Mouse (Mus musculus): ENCODE results near the gene Vstm4. TPM values are rescaled to one million over a fixed set of nuclear protein-coding genes. Genes with fewer than 3 reads are reported as not detected.

The Vstm4 gene
- polyA plus RNA-seq, 1 experiment from 2014 or later: 5.2 TPM

DNA sequence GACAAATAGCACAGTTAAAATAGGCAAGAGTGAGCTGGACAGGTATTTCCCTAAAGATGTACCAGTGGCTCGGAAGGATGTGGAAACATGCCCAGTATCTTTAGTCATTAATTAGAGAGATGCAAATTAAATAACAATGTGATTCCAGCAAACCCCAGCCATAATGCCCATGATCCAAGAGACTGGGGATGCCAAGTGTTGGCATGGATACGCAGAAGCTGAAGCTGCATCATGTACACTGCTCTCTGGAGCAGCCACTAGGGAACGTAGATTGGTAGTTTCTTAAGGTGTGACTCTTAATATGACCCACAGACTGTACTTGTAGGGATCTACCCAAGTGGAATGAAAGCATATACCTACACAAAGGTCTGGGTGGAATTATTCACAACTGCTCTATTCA lies 50.0 kb downstream of the Vstm4 start:
- Histone ChIP-seq H3K4me1 (ENCODE audit: control insufficient read depth, insufficient read depth, low read length) (no peaks in the 10 kb centered on the region), H3K27me3 (ENCODE audit: control insufficient read depth, insufficient read depth, low read length) (no peaks in the 10 kb centered on the region), H3K4me3 (ENCODE audit: low read depth, low read length) (no peak overlapping the region), H3K27ac (ENCODE audit: low read depth, low read length) (no peak overlapping the region), H3K4me2 (ENCODE audit: low read depth, low read length) (no peak overlapping the region), H3K36me3 (ENCODE audit: control insufficient read depth, insufficient read depth, low read length) (no peaks in the 10 kb centered on the region), H3K9me3 (ENCODE audit: control insufficient read depth, low read length) (no peaks in the 10 kb centered on the region), H3K9ac (replicated peaks; ENCODE audit: low read depth, low read length) (no peak overlapping the region)
- 66% methylated on average over 3 of the region's 3 CpGs for WGBS
- no peak for ATAC-seq (ENCODE audit: low read depth)

DNA sequence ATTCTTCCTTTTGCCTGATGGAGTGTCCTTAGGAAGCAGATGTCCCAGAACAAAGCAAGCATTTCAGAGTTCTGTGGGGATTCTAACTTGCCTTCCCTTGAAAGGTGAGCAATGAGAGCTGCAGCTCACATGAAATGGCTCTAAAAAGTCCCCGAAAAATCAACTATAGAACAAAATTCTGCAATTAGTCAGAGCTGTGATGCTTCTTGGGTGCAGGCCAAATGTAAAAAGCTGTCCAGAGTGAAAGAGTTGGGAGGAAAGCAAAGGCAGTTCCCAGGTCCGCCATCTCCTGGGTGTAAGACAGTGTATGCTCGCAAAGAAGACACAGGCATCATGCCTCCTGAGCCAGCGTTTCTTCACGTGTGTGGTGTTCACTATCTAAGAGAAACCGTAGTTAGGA lies 52.6 kb downstream of the Vstm4 start:
- Histone ChIP-seq H3K9me3 (ENCODE audit: control insufficient read depth, low read length) (no peaks in the 10 kb centered on the region), H3K4me2 (ENCODE audit: low read depth, low read length) (no peak overlapping the region), H3K4me3 (ENCODE audit: low read depth, low read length) (no peak overlapping the region), H3K9ac (replicated peaks; ENCODE audit: low read depth, low read length) (no peak overlapping the region), H3K27ac (ENCODE audit: low read depth, low read length) (no peak overlapping the region), H3K4me1 (ENCODE audit: control insufficient read depth, insufficient read depth, low read length) (no peaks in the 10 kb centered on the region), H3K36me3 (ENCODE audit: control insufficient read depth, insufficient read depth, low read length) (no peaks in the 10 kb centered on the region), H3K27me3 (ENCODE audit: control insufficient read depth, insufficient read depth, low read length) (no peaks in the 10 kb centered on the region)
- 91% methylated on average over 6 of the region's 6 CpGs for WGBS
- no peak for ATAC-seq (ENCODE audit: low read depth)

GRCm38 (mm10) chr14:32911187-32911586 lies 54.6 kb downstream of the Vstm4 start:
- Histone ChIP-seq H3K9ac (replicated peaks; ENCODE audit: low read depth, low read length) (no peak overlapping the region), H3K9me3 (ENCODE audit: control insufficient read depth, low read length) (no peaks in the 10 kb centered on the region), H3K4me3 (ENCODE audit: low read depth, low read length) (no peak overlapping the region), H3K36me3 (ENCODE audit: control insufficient read depth, insufficient read depth, low read length) (no peaks in the 10 kb centered on the region), H3K4me1 (ENCODE audit: control insufficient read depth, insufficient read depth, low read length) (no peaks in the 10 kb centered on the region), H3K4me2 (ENCODE audit: low read depth, low read length) (no peak overlapping the region), H3K27me3 (ENCODE audit: control insufficient read depth, insufficient read depth, low read length) (no peaks in the 10 kb centered on the region), H3K27ac (ENCODE audit: low read depth, low read length) (no peak overlapping the region)
- no peak for ATAC-seq (ENCODE audit: low read depth)
- 95% methylated on average over 4 of the region's 4 CpGs for WGBS

DNA sequence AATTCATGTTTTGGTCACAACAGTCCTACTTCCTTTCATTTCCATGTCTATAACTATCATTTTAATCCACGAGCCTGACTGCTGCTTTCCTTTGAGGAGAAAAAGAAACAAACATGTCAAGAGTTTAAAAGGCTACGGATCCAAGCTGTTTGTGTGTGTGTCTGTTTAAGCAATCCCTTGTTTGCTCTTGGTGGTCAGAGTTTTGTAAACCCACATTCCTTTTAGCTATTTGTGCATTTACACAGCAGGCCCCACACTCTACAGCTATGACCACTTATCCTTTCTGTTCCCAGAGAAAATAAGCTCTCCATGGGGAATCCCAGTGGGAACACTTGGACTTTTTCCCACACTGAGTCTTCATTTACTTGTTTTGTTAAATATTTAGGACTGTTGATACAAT lies 58.8 kb downstream of the Vstm4 start:
- no peak for ATAC-seq (ENCODE audit: low read depth)
- H3K9me3 ChIP-seq (ENCODE audit: control insufficient read depth, low read length): no peaks in the 10 kb centered on the region
- no peak overlapping the region for H3K4me2 ChIP-seq (ENCODE audit: low read depth, low read length)
- no peak overlapping the region for H3K4me3 ChIP-seq (ENCODE audit: low read depth, low read length)
- no peak overlapping the region for H3K27ac ChIP-seq (ENCODE audit: low read depth, low read length)
- no peaks in the 10 kb centered on the region for H3K4me1 ChIP-seq (ENCODE audit: control insufficient read depth, insufficient read depth, low read length)
- WGBS: 57% methylated on average over 2 of the region's 2 CpGs
- no peaks in the 10 kb centered on the region for H3K36me3 ChIP-seq (ENCODE audit: control insufficient read depth, insufficient read depth, low read length)
- no peak overlapping the region for H3K9ac ChIP-seq (replicated peaks; ENCODE audit: low read depth, low read length)
- H3K27me3 ChIP-seq (ENCODE audit: control insufficient read depth, insufficient read depth, low read length): no peaks in the 10 kb centered on the region

- no peaks in the 10 kb centered on the region for H3K9me3 ChIP-seq (ENCODE audit: control insufficient read depth, low read length)
- H3K9ac ChIP-seq (replicated peaks; ENCODE audit: low read depth, low read length): no peak overlapping the region
- no peak for ATAC-seq (ENCODE audit: low read depth)
- no peaks in the 10 kb centered on the region for H3K4me1 ChIP-seq (ENCODE audit: control insufficient read depth, insufficient read depth, low read length)
- no peak overlapping the region for H3K4me3 ChIP-seq (ENCODE audit: low read depth, low read length)
- H3K27me3 ChIP-seq (ENCODE audit: control insufficient read depth, insufficient read depth, low read length): no peaks in the 10 kb centered on the region
- H3K27ac ChIP-seq (ENCODE audit: low read depth, low read length): no peak overlapping the region
- no peak overlapping the region for H3K4me2 ChIP-seq (ENCODE audit: low read depth, low read length)
- no peaks in the 10 kb centered on the region for H3K36me3 ChIP-seq (ENCODE audit: control insufficient read depth, insufficient read depth, low read length)
- 91% methylated on average over 1 of the region's 1 CpGs for WGBS
Measured at GRCm38 (mm10) chr14:32917919-32918318, 61.4 kb downstream of the Vstm4 start.

GRCm38 (mm10) chr14:32923871-32924270 lies 67.3 kb downstream of the Vstm4 start:
- H3K27me3 ChIP-seq (ENCODE audit: control insufficient read depth, insufficient read depth, low read length): no peaks in the 10 kb centered on the region
- no peaks in the 10 kb centered on the region for H3K9me3 ChIP-seq (ENCODE audit: control insufficient read depth, low read length)
- H3K4me2 ChIP-seq (ENCODE audit: low read depth, low read length): no peak overlapping the region
- H3K9ac ChIP-seq (replicated peaks; ENCODE audit: low read depth, low read length): no peak overlapping the region
- H3K4me3 ChIP-seq (ENCODE audit: low read depth, low read length): no peak overlapping the region
- peak overlapping the region; percentile 13; the same call in 1 of the 2 replicates for H3K27ac ChIP-seq (ENCODE audit: low read depth, low read length)
- H3K36me3 ChIP-seq (ENCODE audit: control insufficient read depth, insufficient read depth, low read length): no peaks in the 10 kb centered on the region
- 81% methylated on average over 9 of the region's 9 CpGs for WGBS
- no peak for ATAC-seq (ENCODE audit: low read depth)
- no peaks in the 10 kb centered on the region for H3K4me1 ChIP-seq (ENCODE audit: control insufficient read depth, insufficient read depth, low read length)

- no peak overlapping the region for H3K9ac ChIP-seq (replicated peaks; ENCODE audit: low read depth, low read length)
- H3K27me3 ChIP-seq (ENCODE audit: control insufficient read depth, insufficient read depth, low read length): no peaks in the 10 kb centered on the region
- H3K4me1 ChIP-seq (ENCODE audit: control insufficient read depth, insufficient read depth, low read length): no peaks in the 10 kb centered on the region
- H3K9me3 ChIP-seq (ENCODE audit: control insufficient read depth, low read length): no peaks in the 10 kb centered on the region
- 94% methylated on average over 10 of the region's 10 CpGs for WGBS
- H3K4me2 ChIP-seq (ENCODE audit: low read depth, low read length): no peak overlapping the region
- H3K36me3 ChIP-seq (ENCODE audit: control insufficient read depth, insufficient read depth, low read length): no peaks in the 10 kb centered on the region
- no peak for ATAC-seq (ENCODE audit: low read depth)
- no peak overlapping the region for H3K4me3 ChIP-seq (ENCODE audit: low read depth, low read length)
- H3K27ac ChIP-seq (ENCODE audit: low read depth, low read length): no peak overlapping the region
Measured at GRCm38 (mm10) chr14:32931709-32932108, 75.2 kb downstream of the Vstm4 start.

DNA sequence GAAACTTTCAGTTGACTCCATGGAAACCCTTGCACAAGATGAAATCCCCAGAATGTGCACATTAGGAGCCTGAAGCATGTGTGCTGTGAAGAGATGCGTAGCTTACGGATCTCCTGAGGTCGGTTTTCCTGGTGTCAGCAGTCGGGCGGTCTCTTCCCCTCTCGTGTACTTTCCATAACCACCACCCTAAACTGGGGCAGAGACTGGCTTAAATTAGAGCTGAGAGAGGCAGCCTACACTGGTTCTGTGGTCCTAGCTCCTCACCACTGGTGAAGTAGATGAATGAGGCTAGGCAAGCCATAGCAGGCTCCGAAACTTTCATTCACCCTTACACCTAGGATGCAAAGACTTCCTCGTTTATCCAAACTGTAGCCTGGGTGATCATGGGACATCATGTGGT lies 75.7 kb downstream of the Vstm4 start:
- 90% methylated on average over 8 of the region's 8 CpGs for WGBS
- Histone ChIP-seq H3K9me3 (ENCODE audit: control insufficient read depth, low read length) (no peaks in the 10 kb centered on the region), H3K4me3 (ENCODE audit: low read depth, low read length) (no peak overlapping the region), H3K4me2 (ENCODE audit: low read depth, low read length) (no peak overlapping the region), H3K27ac (ENCODE audit: low read depth, low read length) (no peak overlapping the region), H3K9ac (replicated peaks; ENCODE audit: low read depth, low read length) (no peak overlapping the region), H3K27me3 (ENCODE audit: control insufficient read depth, insufficient read depth, low read length) (no peaks in the 10 kb centered on the region), H3K4me1 (ENCODE audit: control insufficient read depth, insufficient read depth, low read length) (no peaks in the 10 kb centered on the region), H3K36me3 (ENCODE audit: control insufficient read depth, insufficient read depth, low read length) (no peaks in the 10 kb centered on the region)
- ATAC-seq (ENCODE audit: low read depth): no peak

DNA sequence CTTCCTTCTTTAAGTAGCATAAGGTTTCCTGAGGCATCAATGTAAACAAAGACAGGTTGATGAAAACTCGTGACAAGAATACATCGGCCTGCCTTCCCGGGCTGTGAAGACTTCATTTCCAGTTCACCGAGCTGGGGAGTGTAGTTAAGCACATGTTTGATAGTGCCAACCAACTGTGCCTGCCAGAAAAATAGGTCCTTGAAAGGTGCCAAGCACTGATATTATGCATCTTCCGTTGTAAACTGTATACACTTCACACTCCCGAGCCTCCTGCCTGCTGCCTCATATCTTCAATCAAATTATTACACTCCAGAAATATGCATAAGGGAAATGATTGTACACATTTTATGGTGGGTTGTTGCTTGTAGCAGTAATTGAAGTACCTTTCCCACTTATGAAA lies 77.5 kb downstream of the Vstm4 start:
- WGBS: 66% methylated on average over 6 of the region's 6 CpGs
- no peaks in the 10 kb centered on the region for H3K9me3 ChIP-seq (ENCODE audit: control insufficient read depth, low read length)
- H3K4me3 ChIP-seq (ENCODE audit: low read depth, low read length): no peak overlapping the region

GRCm38 (mm10) chr14:32939217-32939616 lies 82.7 kb downstream of the Vstm4 start:
- Histone ChIP-seq H3K4me2 (ENCODE audit: low read depth, low read length) (no peak overlapping the region), H3K9ac (replicated peaks; ENCODE audit: low read depth, low read length) (no peak overlapping the region), H3K4me1 (ENCODE audit: control insufficient read depth, insufficient read depth, low read length) (no peaks in the 10 kb centered on the region), H3K27ac (ENCODE audit: low read depth, low read length) (no peak overlapping the region), H3K4me3 (ENCODE audit: low read depth, low read length) (no peak overlapping the region), H3K36me3 (ENCODE audit: control insufficient read depth, insufficient read depth, low read length) (no peaks in the 10 kb centered on the region), H3K9me3 (ENCODE audit: control insufficient read depth, low read length) (no peaks in the 10 kb centered on the region), H3K27me3 (ENCODE audit: control insufficient read depth, insufficient read depth, low read length) (no peaks in the 10 kb centered on the region)
- 83% methylated on average over 5 of the region's 5 CpGs for WGBS
- no peak for ATAC-seq (ENCODE audit: low read depth)

More for the DNA sequence above, 77.5 kb downstream of the Vstm4 start:
- Histone ChIP-seq H3K27me3 (ENCODE audit: control insufficient read depth, insufficient read depth, low read length) (no peaks in the 10 kb centered on the region), H3K9ac (replicated peaks; ENCODE audit: low read depth, low read length) (no peak overlapping the region), H3K4me1 (ENCODE audit: control insufficient read depth, insufficient read depth, low read length) (no peaks in the 10 kb centered on the region), H3K27ac (ENCODE audit: low read depth, low read length) (no peak overlapping the region), H3K4me2 (ENCODE audit: low read depth, low read length) (no peak overlapping the region), H3K36me3 (ENCODE audit: control insufficient read depth, insufficient read depth, low read length) (no peaks in the 10 kb centered on the region)
- ATAC-seq (ENCODE audit: low read depth): no peak
